Mouse (Mus musculus) skeletal muscle tissue, adult 2 months (tissue): ENCODE measurements around the gene Olfr547.
"Not testable (repeated sequence)": the region's sequence is repeated elsewhere in the genome, so short reads cannot be mapped to it uniquely, and the experiment has no call there.

Experiments
- DNase-seq: peaks from one replicate; pipeline ENCODE4 v3.0.0-alpha.2; 2012; ENCODE audit warnings: low read depth, low spot score

Olfr547 gene

GRCm38 (mm10) chr7:102534449-102534848 lies at the start of gene Olfr547:
TSS of gene Olfr547 (plus strand) at chr7:102534749.
- no peak for DNase-seq

- not testable (repeated sequence) for DNase-seq
These were observed 49.8 kb upstream of the Olfr547 start for GRCm38 (mm10) chr7:102484766-102485165.

GRCm38 (mm10) chr7:102486105-102486504 lies 48.4 kb upstream of the Olfr547 start:
- no peak for DNase-seq

GRCm38 (mm10) chr7:102488161-102488560 lies 46.4 kb upstream of the Olfr547 start, which contains the start of gene Olfr544:
TSS of gene Olfr544 (minus strand) at chr7:102488313.
- DNase-seq = no peak

- not testable (repeated sequence) for DNase-seq
These were observed 40.1 kb upstream of the Olfr547 start for GRCm38 (mm10) chr7:102494416-102494815.

- no peak for DNase-seq
These were observed 35.1 kb upstream of the Olfr547 start, which contains the start of gene Olfr545 for GRCm38 (mm10) chr7:102499473-102499872. TSS of gene Olfr545 (minus strand) at chr7:102499573.

GRCm38 (mm10) chr7:102501986-102502385 lies 32.6 kb upstream of the Olfr547 start:
- DNase-seq = no peak

- peak; percentile 46 for DNase-seq
These were observed 27.7 kb upstream of the Olfr547 start for GRCm38 (mm10) chr7:102506848-102507247.

- no peak for DNase-seq
These were observed 26.5 kb upstream of the Olfr547 start for GRCm38 (mm10) chr7:102508066-102508465.

- DNase-seq = no peak
These were observed 25.9 kb upstream of the Olfr547 start for GRCm38 (mm10) chr7:102508666-102509065.

GRCm38 (mm10) chr7:102509726-102510125 lies 24.8 kb upstream of the Olfr547 start:
- DNase-seq = no peak

GRCm38 (mm10) chr7:102511927-102512326 lies 22.6 kb upstream of the Olfr547 start:
- no peak for DNase-seq

GRCm38 (mm10) chr7:102512814-102513435 lies 21.6 kb upstream of the Olfr547 start:
- DNase-seq = peak; percentile 32

GRCm38 (mm10) chr7:102514144-102514543 lies 20.4 kb upstream of the Olfr547 start:
- DNase-seq = no peak

GRCm38 (mm10) chr7:102516261-102517050 lies 18.1 kb upstream of the Olfr547 start:
- DNase-seq = no peak

GRCm38 (mm10) chr7:102517051-102517335 lies 17.6 kb upstream of the Olfr547 start:
- no peak for DNase-seq

- DNase-seq = no peak
These were observed 5.5 kb upstream of the Olfr547 start for GRCm38 (mm10) chr7:102529052-102529451.

GRCm38 (mm10) chr7:102540596-102540995 lies 6.0 kb downstream of the Olfr547 start, which contains the start of gene Olfr548-ps1:
TSS of gene Olfr548-ps1 (plus strand) at chr7:102540896.
- no peak for DNase-seq

- no peak for DNase-seq
These were observed 6.7 kb downstream of the Olfr547 start for GRCm38 (mm10) chr7:102541251-102541650.

- DNase-seq = no peak
These were observed 15.0 kb downstream of the Olfr547 start, which contains the start of gene Olfr549 for GRCm38 (mm10) chr7:102549570-102549969. TSS of gene Olfr549 (plus strand) at chr7:102549870.

- no peak for DNase-seq
These were observed 18.7 kb downstream of the Olfr547 start for GRCm38 (mm10) chr7:102553279-102553678.

- DNase-seq = peak; percentile 78
These were observed 30.7 kb downstream of the Olfr547 start, which contains the start of gene Trim21 for GRCm38 (mm10) chr7:102564999-102565997. TSS of gene Trim21 (minus strand) at chr7:102565486.
